In the genomic region with DNA sequence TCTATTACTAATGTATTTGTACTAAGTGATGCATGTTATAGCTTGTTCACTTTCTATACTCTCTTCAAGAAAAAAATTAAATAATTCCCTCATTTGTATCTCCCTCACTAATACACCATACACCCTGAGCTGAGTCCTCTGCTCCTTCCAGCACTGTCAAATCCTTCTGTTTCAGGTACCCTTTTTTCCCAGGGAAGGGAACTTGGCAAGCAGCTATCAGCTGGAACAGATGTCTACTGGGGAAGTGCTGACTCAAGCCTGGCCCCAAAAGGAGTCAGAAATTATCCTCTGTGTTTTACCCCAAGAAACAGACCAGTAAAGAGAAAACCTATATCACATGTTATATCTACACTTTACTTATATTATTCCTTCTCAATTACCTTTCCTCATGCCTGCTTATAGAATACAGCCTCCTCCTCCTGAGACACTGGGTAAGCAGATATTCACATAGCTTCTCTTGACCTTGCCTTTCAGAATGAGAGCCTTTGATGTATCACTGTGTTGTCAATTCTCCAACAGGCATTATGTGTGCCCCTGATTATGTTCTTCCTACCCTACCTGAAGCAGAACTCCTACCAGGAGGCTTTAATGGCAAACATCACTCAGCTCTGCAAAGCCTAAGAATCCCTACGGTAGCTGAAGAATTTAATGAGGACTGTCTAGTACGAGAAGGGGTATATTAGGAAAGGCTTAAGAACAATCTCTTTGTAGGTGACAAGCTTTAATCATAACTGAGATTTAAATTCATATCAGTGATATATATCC, we compare ENCODE assay signal across 19 mouse cellular contexts.
DNase-seq lines count a peak whose midpoint lies in the region; ATAC-seq lines count a peak whose summit lies in the region.
"Had no signal": no experiment of that assay in that cellular context is flagged by ENCODE, and none has a peak within 500 bp of the region (broad histone marks: within the 10 kb centered on the region; RNA-seq: fewer than 3 reads in every experiment).

No protein-coding gene starts in this region.

- H3K9me3 ChIP-seq in forebrain, embryonic 14.5 days (replicated peaks; ENCODE audit: control insufficient read depth, low read length) = no peaks in the 10 kb centered on the region
- no peaks in the 10 kb centered on the region for H3K9me3 ChIP-seq in forebrain, embryonic 16.5 days (ENCODE audit: control insufficient read depth, low read length)
- no peaks in the 10 kb centered on the region for H3K9me3 ChIP-seq in midbrain, embryonic 16.5 days (replicated peaks; ENCODE audit: control insufficient read depth, low read length, poor library complexity, severe bottlenecking)
- no peaks in the 10 kb centered on the region for H3K9me3 ChIP-seq in midbrain, embryonic 10.5 days (replicated peaks)
- H3K9me3 ChIP-seq: embryonic facial prominence, embryonic 13.5 days; forebrain, embryonic 15.5 days; heart, embryonic 12.5 days; hindbrain, embryonic 15.5 days had no signal

- no peaks in the 10 kb centered on the region for H3K36me3 ChIP-seq in forebrain, embryonic 14.5 days (ENCODE audit: control insufficient read depth, insufficient read depth, low read length)
- no peaks in the 10 kb centered on the region for H3K36me3 ChIP-seq in forebrain, embryonic 16.5 days (ENCODE audit: control insufficient read depth, insufficient read depth)
- H3K36me3 ChIP-seq in midbrain, embryonic 16.5 days (ENCODE audit: control insufficient read depth, insufficient read depth, low read length) = no peaks in the 10 kb centered on the region
- H3K36me3 ChIP-seq in midbrain, embryonic 10.5 days = no peaks in the 10 kb centered on the region
- H3K36me3 ChIP-seq: embryonic facial prominence, embryonic 13.5 days; forebrain, embryonic 15.5 days; heart, embryonic 12.5 days; hindbrain, embryonic 15.5 days had no signal

- H3K9ac ChIP-seq in forebrain, embryonic 14.5 days (ENCODE audit: low read length) = no peak overlapping the region
- H3K9ac ChIP-seq in forebrain, embryonic 16.5 days (replicated peaks; ENCODE audit: low read depth, low read length) = no peak overlapping the region
- H3K9ac ChIP-seq in midbrain, embryonic 16.5 days (ENCODE audit: low read depth, low read length) = no peak overlapping the region
- H3K9ac ChIP-seq: embryonic facial prominence, embryonic 13.5 days; forebrain, embryonic 15.5 days; heart, embryonic 12.5 days; hindbrain, embryonic 15.5 days had no signal

- ATAC-seq in forebrain, embryonic 14.5 days = peak; percentile 60
- ATAC-seq in forebrain, embryonic 16.5 days = no peak
- ATAC-seq in midbrain, embryonic 16.5 days = 0 out of 2 replicates have a peak, but pooled peaks have one; percentile 32
- ATAC-seq: activated CD4-positive, CD25-positive, alpha-beta regulatory T cell, adult 4 months; forebrain, embryonic 15.5 days; intestine, embryonic 16.5 days; Patski had no signal

- no peak overlapping the region for H3K4me3 ChIP-seq in forebrain, embryonic 14.5 days (ENCODE audit: low read depth, low read length)
- H3K4me3 ChIP-seq in forebrain, embryonic 16.5 days (replicated peaks; ENCODE audit: low read length) = no peak overlapping the region
- H3K4me3 ChIP-seq in midbrain, embryonic 16.5 days (ENCODE audit: low read depth, low read length) = no peak overlapping the region
- no peak overlapping the region for H3K4me3 ChIP-seq in midbrain, embryonic 10.5 days
- H3K4me3 ChIP-seq: embryonic facial prominence, embryonic 13.5 days; forebrain, embryonic 15.5 days; gastrocnemius, adult 2 months; heart, embryonic 12.5 days; hindbrain, embryonic 15.5 days had no signal

- no peak overlapping the region for H3K27ac ChIP-seq in forebrain, embryonic 14.5 days (ENCODE audit: low read depth, low read length)
- H3K27ac ChIP-seq in forebrain, embryonic 16.5 days (ENCODE audit: low read length) = no peak overlapping the region
- H3K27ac ChIP-seq in midbrain, embryonic 16.5 days (ENCODE audit: low read length) = no peak overlapping the region
- H3K27ac ChIP-seq in midbrain, embryonic 10.5 days (replicated peaks) = no peak overlapping the region
- H3K27ac ChIP-seq: embryonic facial prominence, embryonic 13.5 days; forebrain, embryonic 15.5 days; gastrocnemius, adult 2 months; hindbrain, embryonic 15.5 days had no signal

- H3K27me3 ChIP-seq in forebrain, embryonic 14.5 days (replicated peaks; ENCODE audit: control insufficient read depth, insufficient read depth, low read length) = no peaks in the 10 kb centered on the region
- H3K27me3 ChIP-seq in forebrain, embryonic 16.5 days (replicated peaks; ENCODE audit: control insufficient read depth, insufficient read depth, low read length) = no peaks in the 10 kb centered on the region
- no peaks in the 10 kb centered on the region for H3K27me3 ChIP-seq in midbrain, embryonic 16.5 days (ENCODE audit: control insufficient read depth, insufficient read depth, low read depth, low read length)
- no peaks in the 10 kb centered on the region for H3K27me3 ChIP-seq in midbrain, embryonic 10.5 days (ENCODE audit: low read depth, poor library complexity, severe bottlenecking)
- H3K27me3 ChIP-seq: embryonic facial prominence, embryonic 13.5 days; forebrain, embryonic 15.5 days; heart, embryonic 12.5 days; hindbrain, embryonic 15.5 days; Patski had no signal

- 47% methylated on average over 2 of the region's 2 CpGs for WGBS in forebrain, embryonic 14.5 days
- 54% methylated on average over 2 of the region's 2 CpGs for WGBS in forebrain, embryonic 16.5 days
- WGBS in midbrain, embryonic 16.5 days = 49% methylated on average over 2 of the region's 2 CpGs
- 92% methylated on average over 2 of the region's 2 CpGs for WGBS in midbrain, embryonic 10.5 days

- no peak overlapping the region for H3K4me2 ChIP-seq in forebrain, embryonic 14.5 days (ENCODE audit: low read length)
- H3K4me2 ChIP-seq in forebrain, embryonic 16.5 days (ENCODE audit: low read length) = no peak overlapping the region
- no peak overlapping the region for H3K4me2 ChIP-seq in midbrain, embryonic 16.5 days (ENCODE audit: low read length)
- H3K4me2 ChIP-seq: embryonic facial prominence, embryonic 13.5 days; forebrain, embryonic 15.5 days; heart, embryonic 12.5 days; hindbrain, embryonic 15.5 days had no signal

- DNase-seq in cerebellum, adult 11 months = peak; percentile 6
- no peak for DNase-seq in cerebellum, postnatal 36 days
- peak; percentile 4 for DNase-seq in forebrain, embryonic 14.5 days (ENCODE audit: low spot score)
- no peak for DNase-seq in midbrain, embryonic 10.5 days (ENCODE audit: low spot score)
- DNase-seq in cerebellum, adult 9-10 months = peak; percentile 27
- DNase-seq in layer of hippocampus, adult 9-10 months (ENCODE audit: low spot score) = no peak
- DNase-seq: adrenal gland, postnatal 14 days; gastrocnemius, adult 2 months; gastrocnemius, postnatal 25 days; kidney, adult 8-10 months had no signal

- no peaks in the 10 kb centered on the region for H3K4me1 ChIP-seq in forebrain, embryonic 14.5 days (ENCODE audit: control insufficient read depth, insufficient read depth, low read length)
- no peaks in the 10 kb centered on the region for H3K4me1 ChIP-seq in forebrain, embryonic 16.5 days (replicated peaks; ENCODE audit: control insufficient read depth, insufficient read depth, low read length)
- no peaks in the 10 kb centered on the region for H3K4me1 ChIP-seq in midbrain, embryonic 16.5 days (ENCODE audit: control insufficient read depth, insufficient read depth, low read length)
- no peaks in the 10 kb centered on the region for H3K4me1 ChIP-seq in midbrain, embryonic 10.5 days
- H3K4me1 ChIP-seq: embryonic facial prominence, embryonic 13.5 days; forebrain, embryonic 15.5 days; heart, embryonic 12.5 days; hindbrain, embryonic 15.5 days had no signal

Comparison
In these comparisons a context has a peak if more than half of its experiments do, and no peak if none do; other contexts are left out.
1. DNase-seq: peak in cerebellum, adult 11 months (single experiment), forebrain, embryonic 14.5 days (single experiment) and cerebellum, adult 9-10 months (single experiment); none in cerebellum, postnatal 36 days (0 of 2), midbrain, embryonic 10.5 days (single experiment) and layer of hippocampus, adult 9-10 months (single experiment).